Mouse (Mus musculus): Measurements from ENCODE around the gene Jam2.

Jam2 gene

DNA sequence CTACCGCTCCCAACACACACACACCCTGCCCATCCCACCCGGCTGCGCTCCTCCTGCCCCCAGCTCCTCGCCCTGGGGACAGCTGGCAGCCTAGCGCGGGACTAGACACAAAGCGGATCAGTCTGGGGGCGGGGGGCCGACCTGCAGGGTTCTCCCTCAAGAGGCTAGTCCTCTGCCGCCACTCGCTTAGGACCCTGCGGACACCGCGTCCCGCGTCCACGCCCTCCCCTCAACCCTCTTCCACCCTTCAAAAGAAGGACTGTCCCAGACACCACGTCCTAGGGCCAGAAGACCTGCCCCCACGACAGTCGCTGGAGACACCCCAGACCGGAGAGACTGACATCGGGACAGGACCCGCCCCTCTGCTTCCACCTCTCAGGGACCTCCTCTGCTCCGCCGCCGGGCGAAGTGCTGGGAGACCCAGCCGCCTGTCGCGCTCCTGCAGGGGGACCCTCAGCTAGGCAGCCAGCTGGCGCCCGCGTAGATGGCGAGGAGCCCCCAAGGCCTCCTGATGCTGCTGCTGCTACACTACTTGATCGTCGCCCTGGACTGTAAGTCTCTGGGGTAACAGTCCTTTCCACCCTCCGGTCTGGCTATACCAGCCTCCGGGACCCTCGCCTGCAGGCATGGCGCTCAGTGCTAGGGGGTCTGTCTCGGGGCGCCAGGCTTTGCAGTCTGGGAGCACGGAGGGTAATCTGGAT lies at the start of gene Jam2:
TSS of gene Jam2 (plus strand) at position 121 of the 701 bp plus-strand sequence.
- peak; percentile 47 for DNase-seq

DNA sequence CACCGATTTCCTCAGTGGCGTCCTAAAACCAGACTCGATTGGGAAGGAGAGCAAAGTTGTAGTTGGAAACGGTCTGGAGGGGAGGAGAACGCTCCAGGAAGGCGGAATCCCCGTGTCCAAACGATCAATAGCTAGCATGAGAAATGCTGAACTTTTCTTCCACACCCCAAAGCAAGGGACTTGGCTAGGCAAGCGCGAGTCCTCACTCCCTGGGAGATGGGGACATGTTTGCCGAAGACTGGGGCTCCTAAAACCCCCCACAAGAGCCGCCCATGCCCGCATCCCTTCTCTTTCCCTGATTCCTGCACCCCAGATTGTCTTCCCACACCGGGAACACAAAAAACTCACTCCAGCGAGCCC lies 39.1 kb upstream of the Jam2 start:
- DNase-seq: no peak

DNA sequence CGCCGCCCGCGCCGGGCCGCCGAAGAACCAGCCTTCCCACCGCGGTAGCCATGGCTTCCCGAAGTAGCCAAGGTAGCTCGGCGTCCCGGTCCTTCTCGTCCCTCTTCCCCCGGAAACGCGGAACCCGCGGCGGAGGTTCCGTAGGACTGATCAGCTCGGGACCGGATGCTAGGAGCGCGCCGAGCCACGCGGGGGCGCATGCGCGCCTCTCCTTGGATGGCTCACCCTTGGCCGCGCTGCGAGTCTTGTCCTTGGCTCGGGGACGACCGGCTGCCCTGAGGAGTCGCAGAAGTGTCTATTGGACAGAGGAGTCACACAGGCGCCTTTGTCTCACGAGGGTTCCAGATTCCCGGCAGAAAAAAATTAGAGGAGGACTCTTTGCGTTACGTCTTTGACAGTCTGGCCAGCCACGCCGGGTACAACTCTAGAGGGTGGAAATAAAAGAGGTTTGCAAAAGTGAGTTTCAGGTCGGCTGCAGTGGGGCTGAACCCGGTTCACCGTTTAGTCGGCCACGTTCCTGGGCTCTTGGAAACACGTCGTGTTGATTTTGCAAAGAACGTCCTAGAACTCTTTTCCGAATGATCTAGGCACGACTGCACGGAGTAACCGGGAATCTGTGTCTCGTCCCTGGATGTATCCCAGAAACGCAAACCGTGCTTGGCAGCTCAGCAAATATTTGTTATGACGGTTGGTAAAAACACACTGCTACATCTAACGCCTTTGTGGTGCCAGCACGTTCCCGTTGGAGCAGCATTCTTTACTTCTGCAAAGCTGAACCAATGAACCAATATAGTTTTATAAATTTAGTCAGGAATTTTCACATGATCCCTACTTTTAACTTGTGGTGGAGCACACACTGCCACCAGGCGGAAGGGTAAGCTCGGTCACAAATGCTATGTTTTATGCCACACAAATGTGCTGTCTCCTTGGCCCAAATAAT lies 38.5 kb upstream of the Jam2 start, which contains the start of gene Mrpl39:
TSS of gene Mrpl39 (minus strand) at position 577 of the 940 bp plus-strand sequence.
- DNase-seq: peak; percentile 98

DNA sequence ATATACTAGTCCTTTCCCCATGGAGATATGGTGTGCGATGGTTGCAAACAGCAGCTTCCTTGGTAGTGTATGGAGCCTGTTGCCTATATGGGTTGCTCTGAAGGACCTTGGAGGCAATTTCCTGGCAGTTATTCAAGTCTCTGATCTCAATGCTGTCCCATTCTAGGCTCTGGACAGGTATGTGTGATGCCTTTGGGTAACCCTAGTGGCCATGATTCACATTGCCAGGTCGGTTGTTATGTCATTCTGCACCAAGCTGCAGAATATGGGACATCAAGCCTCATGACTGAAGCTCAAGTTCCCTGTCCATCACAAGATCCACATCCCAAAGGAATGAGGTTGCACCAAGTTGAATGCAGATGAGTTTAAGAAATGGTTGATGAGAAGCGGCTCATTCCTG lies 36.6 kb upstream of the Jam2 start:
- no peak for DNase-seq

DNA sequence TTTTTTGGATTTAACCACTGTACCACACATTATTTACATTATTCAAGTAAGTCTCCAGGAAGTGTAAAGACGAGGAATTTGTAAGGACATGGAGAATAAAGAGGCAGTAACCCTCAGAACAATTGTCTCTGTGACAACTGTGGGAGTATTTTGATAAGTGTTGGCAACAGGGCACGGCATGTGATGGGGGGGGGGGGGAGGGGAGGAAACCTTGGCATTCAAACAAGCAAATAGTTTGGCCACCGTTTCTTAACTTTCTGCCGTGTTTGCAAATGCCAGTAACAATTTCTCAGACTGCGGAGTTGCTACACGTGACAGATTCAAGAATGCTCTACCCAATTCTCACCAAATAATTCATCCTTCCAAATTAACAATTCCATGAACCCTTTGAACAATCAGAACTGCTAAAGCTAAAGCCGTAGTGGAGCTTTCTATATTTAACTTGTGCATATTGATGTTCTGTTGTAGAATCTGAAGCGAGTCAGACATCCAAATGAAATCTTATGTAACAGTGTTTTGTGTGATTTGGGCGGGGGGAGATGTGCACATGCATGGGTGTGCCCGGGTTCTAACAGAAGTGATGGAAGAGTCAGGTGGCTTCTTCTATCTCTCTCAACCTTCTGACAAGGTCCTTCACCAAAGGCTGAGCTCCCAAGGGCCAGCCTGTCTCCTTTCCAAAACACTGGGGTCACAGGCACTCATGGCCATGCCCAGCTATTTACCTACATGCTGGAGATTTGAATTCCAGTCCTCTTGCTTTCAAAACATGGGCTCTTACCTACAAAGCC lies 29.0 kb upstream of the Jam2 start:
- DNase-seq: no peak

DNA sequence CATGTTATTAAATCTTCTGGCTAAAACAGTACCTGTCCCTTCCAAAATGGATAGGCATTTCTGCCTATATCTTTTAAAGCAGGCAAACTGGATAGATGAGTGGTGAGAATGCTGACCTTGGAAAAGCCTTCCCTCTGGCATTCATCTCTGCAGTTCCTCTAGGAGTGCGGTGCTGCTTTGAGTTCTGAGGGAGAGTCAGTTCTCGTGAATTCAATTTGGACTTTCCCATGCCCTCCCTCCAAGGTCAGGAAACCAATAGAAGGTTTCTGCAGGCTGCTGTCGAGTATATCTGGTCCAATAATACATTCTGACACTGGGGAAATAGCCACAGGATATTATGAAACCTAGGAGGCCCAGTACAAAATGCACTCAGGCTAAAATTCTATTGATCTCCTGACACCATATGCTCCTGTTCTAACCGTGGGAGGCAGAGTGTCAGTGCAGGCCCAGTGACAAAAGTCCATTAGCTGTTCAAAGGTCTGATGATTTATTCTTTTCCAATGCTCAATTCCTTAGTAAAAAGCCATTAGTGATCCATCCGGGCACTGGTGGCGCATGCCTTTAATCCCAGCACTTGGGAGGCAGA lies 28.1 kb upstream of the Jam2 start:
- DNase-seq: no peak

DNA sequence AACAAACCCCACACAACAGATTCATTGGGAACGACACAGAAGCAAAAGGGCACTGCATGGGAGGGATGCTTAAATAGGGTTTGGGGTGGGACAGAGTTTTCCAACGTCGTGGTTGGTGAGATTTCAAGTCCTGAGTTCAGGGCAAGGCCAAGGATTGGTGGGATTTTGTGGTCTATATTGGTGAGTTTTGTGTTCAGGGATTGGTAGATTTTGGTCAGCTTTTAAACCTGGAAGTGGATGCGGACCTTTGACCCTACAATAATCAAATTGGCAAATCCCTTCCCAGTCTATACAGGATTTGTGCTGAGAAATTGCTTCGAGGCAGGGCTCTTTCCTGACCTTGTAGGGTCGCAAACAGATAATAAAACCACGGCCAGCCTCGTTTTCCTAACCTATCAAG lies 6.0 kb upstream of the Jam2 start:
- DNase-seq: no peak

DNA sequence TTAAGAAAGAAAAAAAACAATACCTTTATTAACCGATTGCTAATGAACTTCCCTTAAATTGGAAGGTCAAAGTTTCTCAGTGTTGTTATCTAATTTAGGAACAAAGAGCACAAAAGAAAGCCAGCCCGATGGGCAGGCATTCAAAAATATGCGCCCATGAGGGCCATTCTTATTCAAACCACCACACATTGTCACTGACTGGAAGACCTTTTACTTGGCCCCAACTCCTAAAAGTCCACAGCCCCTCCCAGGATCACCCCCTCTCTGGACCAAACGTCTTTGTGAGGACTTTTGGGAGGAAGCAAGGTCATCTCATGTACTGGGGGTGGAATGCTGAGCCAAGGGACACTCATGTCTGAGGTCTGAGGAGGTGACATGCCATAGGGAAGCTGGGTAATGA lies 4.7 kb upstream of the Jam2 start:
- DNase-seq: no peak

DNA sequence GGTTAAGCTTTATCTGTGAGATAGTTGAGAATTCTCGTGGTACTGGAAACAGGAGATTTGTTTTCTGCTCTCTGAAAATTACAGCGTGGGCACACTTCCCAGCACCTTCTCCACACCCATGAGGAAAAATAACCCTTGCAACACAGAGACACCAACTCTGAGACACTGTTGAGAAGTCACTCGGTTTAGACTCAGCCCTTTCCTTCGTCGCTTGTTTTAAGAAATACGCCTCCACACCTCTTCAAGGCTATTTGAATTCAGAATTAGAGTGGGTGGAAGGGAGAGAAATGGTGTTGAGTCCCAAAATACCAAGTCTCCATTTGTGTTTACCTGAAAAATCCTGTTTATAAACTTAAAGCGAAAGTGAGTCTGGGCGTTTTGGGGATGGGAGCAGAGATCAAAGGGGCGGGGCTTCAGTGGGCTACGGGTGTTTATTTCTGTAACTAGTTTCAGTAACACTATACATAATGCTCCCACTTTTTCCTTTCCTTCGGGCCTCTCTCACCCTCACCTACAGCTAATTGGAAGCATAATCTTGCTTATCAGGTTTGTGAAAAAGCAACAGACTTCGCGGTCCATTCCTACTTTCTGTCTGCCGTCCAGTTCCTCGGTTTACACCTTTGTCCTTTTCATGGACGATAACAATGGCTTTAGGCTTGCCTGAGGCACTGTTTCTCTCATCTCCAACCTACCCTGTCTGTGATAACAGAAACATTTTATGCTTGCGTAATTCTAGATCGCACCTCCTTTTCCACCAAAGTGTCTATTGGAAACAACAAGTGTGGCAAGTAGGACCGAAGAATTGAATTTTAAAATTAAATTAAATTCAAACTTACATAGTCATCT lies 4.1 kb upstream of the Jam2 start:
- no peak for DNase-seq

DNA sequence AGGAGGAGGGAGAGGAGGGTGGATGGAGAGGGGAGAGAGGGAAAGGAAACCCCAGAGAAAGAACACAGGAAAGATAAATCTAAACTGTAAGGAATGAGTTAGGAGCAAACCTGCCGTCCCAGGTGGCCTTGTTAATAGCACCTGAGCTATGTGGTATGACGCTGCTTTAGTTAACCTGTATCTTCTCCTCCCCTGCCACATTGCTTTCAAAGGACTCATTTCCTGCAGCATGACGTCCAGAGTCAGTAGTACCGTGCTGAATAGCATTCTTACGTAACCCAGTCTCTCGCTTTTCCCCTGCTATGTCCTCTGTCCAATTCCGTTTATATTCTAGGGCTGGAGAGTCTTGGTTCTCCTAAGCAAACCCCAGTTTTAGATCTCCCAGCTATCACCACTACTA lies 3.0 kb upstream of the Jam2 start:
- DNase-seq: no peak

DNA sequence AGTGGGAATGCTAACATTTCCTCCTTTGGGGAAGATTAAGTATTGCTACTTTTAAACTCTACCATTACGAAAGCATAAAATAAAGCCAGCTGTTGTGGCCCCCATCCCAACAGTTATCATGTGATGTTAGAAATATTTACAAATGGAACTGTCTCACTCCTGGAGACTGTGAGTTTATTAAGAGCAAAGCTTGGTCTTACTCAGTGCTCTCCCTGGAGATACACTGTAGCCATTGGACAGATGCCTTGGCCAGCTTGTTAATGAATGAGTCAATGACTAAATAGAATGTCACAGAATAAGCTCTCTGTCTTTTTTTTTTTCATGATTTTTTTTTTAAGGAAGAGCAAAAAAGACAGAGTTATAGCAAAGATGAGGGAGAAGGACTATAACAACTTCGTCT lies 2.5 kb upstream of the Jam2 start:
- DNase-seq: no peak

DNA sequence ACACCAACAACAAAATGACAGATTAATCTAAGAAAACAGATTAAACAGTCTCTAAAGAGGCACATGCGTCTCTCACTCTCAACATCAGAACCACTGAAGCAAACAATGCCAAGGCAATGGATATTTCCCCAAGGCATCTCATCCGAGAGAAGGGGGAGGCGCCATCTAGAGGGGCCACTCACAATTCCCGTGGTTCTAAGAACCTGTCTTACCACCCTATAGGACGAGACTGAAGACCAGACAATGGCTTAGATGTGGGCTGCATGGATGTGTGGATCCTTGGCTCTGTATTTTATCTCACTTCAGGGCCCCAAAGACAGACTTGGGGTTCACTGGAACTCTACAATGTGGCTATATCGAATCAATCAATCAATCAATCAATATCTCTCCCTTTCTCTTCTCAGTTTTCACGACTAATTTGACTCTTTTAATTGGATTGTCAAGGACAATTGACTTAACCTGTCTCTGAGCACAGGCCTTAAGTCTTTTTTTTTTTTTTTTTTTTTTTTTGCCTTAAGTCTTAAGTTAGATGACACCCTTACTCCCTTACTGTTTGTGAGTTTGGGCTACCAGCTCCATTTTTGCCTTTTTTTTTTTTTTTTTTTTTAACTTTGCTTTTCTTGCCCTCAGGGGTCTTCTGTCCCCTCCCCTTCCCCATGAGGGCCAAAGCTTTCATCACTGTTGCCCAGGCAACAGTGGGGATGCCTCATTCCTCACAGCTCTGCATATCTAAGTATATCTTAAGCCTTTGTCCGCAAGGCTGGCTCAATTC lies 1.2 kb upstream of the Jam2 start:
- no peak for DNase-seq

DNA sequence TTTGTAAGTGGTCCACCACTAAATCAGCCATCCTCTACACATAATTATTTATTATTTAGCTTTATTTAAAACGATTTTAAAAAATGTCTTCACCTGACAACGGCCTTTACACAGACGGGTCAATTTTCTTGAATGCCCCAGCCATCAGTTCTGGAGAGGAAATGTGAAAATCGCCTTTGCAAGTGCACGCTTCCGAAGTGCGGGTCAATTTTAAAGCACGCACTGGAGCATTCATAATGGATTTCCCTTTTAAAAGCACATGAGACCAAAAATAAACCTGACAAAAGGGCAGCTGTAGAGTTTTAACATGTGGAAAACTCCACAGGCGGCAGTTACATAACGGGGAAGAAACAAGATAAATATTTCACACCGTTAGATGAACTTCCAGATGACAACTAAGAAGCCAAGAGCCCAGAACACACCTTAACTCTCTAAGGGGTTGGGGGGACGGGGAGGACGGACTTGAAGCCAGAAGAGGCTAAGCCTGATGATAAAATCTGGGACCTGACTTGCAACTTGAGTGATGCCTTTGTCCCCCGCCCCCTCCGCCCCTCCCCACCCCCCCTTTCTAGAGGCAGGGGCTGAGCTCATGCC lies 558 bp upstream of the Jam2 start:
- DNase-seq: peak; percentile 16

DNA sequence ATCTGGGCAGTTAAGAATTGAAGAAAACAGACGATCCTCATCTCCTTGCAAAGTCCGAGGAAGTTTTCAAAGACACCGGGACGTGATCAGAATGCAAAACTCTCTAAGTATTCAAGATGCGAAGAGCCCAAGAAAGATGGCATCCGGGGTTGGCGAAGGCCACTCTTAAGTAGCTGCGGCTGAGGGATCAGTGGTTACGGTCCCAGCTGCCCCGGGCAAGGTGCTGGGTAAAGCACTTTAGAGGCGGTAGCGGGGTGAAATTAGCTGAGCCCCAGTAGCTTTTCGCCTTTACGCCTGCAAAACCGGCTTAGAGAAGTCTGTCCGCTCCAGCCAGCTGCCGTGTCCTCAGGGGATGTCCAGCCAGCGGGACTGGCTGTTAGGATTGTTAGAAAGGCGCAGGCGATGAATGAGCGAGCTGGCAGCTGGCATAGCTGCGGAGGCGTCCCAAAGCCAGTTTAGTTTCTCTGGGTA lies 873 bp downstream of the Jam2 start:
- DNase-seq: peak; percentile 11

DNA sequence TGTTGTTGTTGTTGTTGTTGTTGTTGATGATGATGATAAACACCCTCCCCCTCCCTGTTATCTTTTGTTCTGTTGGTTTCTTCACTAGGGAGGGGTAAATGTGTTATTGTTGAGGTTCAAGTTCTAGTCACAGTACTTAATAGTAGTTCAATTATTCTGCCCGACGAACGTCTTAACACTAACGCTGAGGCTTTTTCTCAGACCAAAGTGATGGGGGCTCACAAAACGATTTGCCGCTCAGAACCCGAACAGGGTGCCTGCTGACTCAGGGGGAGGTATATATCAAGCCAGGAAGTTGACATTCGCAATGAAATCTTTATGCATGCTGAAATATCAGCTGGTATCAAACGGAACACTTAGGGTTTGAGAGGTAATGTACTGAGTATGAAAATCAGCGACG lies 1.4 kb downstream of the Jam2 start:
- no peak for DNase-seq

DNA sequence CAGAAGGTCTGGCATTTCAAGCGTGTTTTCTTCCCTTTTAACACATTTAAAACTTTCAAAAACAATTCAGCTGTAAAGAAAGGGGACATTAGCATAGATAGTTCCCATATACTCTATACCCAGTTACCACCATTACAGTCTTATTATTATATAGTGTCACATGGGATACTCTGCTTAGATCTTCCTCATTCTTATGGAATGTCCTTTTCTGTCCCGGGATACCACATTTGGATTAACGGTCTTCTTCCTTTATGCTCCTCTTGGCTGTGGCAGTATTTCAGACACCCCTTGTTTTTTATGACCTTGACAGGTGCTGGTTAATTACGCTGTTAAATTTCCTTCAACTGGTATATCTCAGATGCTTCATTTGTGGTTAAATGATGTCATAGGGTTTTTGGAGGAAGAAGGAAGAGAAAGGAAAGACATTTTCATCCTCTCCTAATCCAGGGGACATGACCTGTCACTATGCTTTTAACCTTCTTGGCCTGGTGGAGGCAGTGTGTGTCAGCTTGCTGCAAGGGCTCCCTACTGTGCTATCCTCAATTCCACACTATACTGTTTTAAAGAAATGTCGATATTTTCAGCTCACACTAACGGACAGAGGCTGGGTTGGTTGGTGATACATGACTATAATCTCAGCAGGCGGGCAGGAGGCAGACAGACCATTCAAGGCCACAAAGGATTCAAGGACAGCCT lies 2.3 kb downstream of the Jam2 start:
- no peak for DNase-seq

DNA sequence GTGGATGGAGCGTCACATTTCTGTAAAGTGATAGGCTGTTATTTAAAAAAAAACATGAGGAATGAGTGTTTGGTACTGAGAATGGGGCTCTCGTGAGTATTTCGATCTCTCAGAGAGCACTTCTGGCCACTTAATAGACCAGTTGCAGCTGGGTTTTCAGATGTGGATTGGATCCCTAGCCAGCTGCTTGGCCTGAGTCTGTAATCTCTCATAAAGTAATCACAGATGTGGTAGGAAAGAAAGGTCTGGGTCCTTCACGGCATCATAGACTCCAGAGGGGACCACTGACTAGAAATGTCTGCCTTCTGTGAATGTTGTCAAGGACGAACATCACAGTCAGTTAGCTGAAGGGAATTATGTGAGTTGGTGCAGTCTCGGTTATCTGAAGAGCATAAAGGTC lies 4.5 kb downstream of the Jam2 start:
- DNase-seq: no peak

DNA sequence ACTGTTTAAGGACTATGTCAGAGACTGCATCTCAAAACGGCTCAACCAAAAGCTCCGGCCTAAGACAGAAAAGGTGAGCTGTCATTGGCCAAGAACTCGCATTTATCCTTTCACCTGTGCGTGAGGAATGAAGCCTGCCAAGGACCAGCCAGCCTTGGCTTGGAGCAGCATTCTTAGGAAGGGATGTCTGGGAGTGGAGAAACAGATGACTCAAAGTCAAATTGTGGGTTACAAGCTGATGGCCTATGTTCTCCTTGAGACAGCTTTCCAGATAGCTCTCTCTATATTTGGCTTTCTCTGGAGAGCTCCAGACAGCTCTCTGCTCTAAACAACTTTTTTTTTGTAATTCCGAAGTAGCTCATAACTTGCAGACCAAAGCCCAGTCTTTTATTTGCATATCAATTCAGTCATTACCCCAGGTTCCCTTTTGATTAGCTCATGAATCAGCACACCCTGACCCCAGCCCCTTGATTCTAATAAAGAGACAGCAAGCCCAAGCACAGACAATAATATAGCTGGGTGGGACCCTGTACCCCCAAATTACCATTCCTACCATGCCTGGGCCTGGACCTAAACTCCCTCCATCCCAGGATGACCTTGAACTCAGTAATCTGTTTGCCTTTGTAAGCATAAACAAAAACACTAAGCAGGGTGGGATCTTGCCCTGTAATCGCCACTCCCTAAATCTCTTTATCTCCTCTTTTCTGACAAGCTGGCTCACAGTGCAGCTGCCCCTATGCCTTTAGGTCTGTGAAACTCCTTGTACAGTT lies 5.1 kb downstream of the Jam2 start:
- DNase-seq: no peak

DNA sequence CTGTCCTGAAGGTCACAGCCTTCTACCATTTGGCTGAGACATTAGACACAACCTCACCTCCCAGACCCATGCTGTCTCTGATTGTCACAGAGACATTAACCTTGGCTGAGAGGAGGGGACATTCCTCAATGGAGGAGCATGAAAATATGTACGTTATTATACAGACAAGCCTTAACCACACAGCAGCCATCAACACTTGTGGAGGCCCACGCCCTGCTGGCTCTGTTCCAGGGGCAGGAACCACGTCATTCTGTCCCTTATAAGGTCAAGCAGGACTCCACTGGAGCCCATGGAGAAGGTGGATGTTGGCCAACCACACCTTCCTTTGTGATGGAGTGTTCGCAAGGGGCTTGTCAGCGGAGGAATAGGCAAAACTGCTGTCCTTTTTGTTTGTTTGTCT lies 5.8 kb downstream of the Jam2 start:
- no peak for DNase-seq
